Mouse (Mus musculus): ENCODE measurements around the gene Aox2. TPM values are rescaled to one million over a fixed set of nuclear protein-coding genes. Genes with fewer than 3 reads are reported as not detected.

Aox2 gene
- total and polyA plus RNA-seq, 3 experiments, result not detected

DNA sequence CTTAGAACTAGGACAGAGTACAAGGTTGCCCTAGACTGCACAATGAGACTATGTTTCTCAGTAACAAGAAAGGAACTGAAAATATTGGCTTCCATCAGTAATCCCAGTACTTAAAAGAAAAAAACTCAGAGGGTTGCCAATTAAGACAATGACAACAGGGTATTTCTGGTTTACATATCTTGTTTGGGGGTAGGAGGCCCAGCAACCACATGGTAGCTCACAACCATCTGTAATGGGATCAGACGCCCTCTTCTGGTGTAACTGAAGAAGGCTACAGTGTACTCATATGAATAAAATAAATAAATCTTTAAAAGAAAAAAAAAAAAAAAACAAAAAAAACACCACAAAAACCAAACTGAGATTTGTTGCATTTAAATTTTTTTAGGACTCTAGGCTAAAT lies 137.3 kb downstream of the Aox2 start:
- no peaks in the 10 kb centered on the region for H3K27me3 ChIP-seq (replicated peaks)
- H3K4me2 ChIP-seq (ENCODE audit: insufficient read depth, low read depth, poor library complexity, severe bottlenecking), result no peak overlapping the region
- TF ChIP-seq MEF2A (IDR thresholded peaks at IDR 0.05; ENCODE audit: borderline replicate concordance, low read depth, low read length) (no peak), MYC (IDR thresholded peaks at IDR 0.05; ENCODE audit: low read depth, low read length) (peak; percentile 51; the same call in 1 of the 2 replicates), ZNF384 (IDR thresholded peaks at IDR 0.05; ENCODE audit: low read depth, low read length) (0 out of 2 replicates have a peak, but pooled peaks have one; percentile 29), CTCF (conservative IDR thresholded peaks at IDR 0.05 in 1 of 2, IDR thresholded peaks at IDR 0.05 in 1 of 2; ENCODE audit: low read depth in 2 of 2, low read length in 2 of 2) (peak in 1 of 2 experiments; percentile 30; a peak in 2 of 4 replicates), USF2 (conservative IDR thresholded peaks at IDR 0.05; ENCODE audit: low read depth, low read length) (no peak)
- H3K9ac ChIP-seq (ENCODE audit: insufficient read depth, low read depth), result no peak overlapping the region
- H3K4me1 ChIP-seq (ENCODE audit: control insufficient read depth in 1 of 2, insufficient read depth in 2 of 2), result peaks cover 0 to 22% of the 10 kb centered on the region in 2 experiments; a peak in 1 of 4 replicates
- no peak overlapping the region; the same call in 1 of the 2 replicates for H3K27ac ChIP-seq (ENCODE audit: insufficient read depth, low read depth)
- peaks cover 76 to 94% of the 10 kb centered on the region in 2 experiments for H3K36me3 ChIP-seq (replicated peaks in 1 of 2; ENCODE audit: control insufficient read depth in 1 of 2, insufficient read depth in 1 of 2, low read length in 1 of 2)
- no peak overlapping the region for H3K4me3 ChIP-seq (replicated peaks in 1 of 3; ENCODE audit: low read depth in 2 of 3, low read length in 2 of 3, poor library complexity in 1 of 3)
- peaks cover 43% of the 10 kb centered on the region for H3K79me2 ChIP-seq (replicated peaks; ENCODE audit: control insufficient read depth, extremely low read depth, insufficient read depth, poor library complexity, severe bottlenecking)
- no peak for DNase-seq (ENCODE audit: extremely low read depth)
- no peaks in the 10 kb centered on the region for H3K9me3 ChIP-seq (replicated peaks; ENCODE audit: low read length)
- dilution Hi-C loops (cut with MboI; ENCODE audit: extremely low pct_ligation_motif_present, extremely low pct_unique_long_range_greater_than_20kb, low sequenced_read_pairs), result no loop called here
- in situ Hi-C loops (cut with MboI; ENCODE audit: low pct_ligation_motif_present, low pct_unique_long_range_greater_than_20kb, low sequenced_read_pairs), result no loop called here

DNA sequence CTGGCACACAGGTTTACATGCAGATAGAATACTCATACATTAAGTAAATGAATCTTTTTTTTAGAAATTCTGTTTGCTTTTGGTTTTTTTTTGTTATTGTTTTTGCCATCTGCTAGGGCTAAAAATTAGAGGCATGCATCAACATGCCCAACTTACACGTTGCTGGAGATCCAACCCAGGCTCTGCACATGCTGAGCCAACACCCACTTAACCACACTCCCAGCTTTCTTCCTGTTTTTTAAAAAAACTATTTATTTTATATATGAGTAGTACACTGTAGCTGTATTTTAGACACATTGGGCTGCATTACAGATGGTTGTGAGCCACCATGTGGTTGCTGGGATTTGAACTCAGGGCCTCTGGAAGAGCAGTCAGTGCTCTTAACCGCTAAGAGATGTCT lies 137.9 kb downstream of the Aox2 start:
- Histone ChIP-seq H3K4me1 (ENCODE audit: control insufficient read depth in 1 of 2, insufficient read depth in 2 of 2) (peaks cover 2 to 25% of the 10 kb centered on the region in 2 experiments; a peak in 3 of 4 replicates), H3K36me3 (replicated peaks in 1 of 2; ENCODE audit: control insufficient read depth in 1 of 2, insufficient read depth in 1 of 2, low read length in 1 of 2) (peaks cover 73 to 92% of the 10 kb centered on the region in 2 experiments), H3K9ac (ENCODE audit: insufficient read depth, low read depth) (no peak overlapping the region), H3K27me3 (replicated peaks) (no peaks in the 10 kb centered on the region), H3K4me3 (replicated peaks in 1 of 3; ENCODE audit: low read depth in 2 of 3, low read length in 2 of 3, poor library complexity in 1 of 3) (no peak overlapping the region), H3K79me2 (replicated peaks; ENCODE audit: control insufficient read depth, extremely low read depth, insufficient read depth, poor library complexity, severe bottlenecking) (peaks cover 46% of the 10 kb centered on the region), H3K9me3 (replicated peaks; ENCODE audit: low read length) (no peaks in the 10 kb centered on the region), H3K4me2 (ENCODE audit: insufficient read depth, low read depth, poor library complexity, severe bottlenecking) (no peak overlapping the region), H3K27ac (ENCODE audit: insufficient read depth, low read depth) (no peak overlapping the region)
- in situ Hi-C loops (cut with MboI; ENCODE audit: low pct_ligation_motif_present, low pct_unique_long_range_greater_than_20kb, low sequenced_read_pairs), result no loop called here
- DNase-seq (ENCODE audit: extremely low read depth), result no peak
- dilution Hi-C loops (cut with MboI; ENCODE audit: extremely low pct_ligation_motif_present, extremely low pct_unique_long_range_greater_than_20kb, low sequenced_read_pairs), result no loop called here
- TF ChIP-seq POLR2AphosphoS2 (IDR thresholded peaks at IDR 0.05; ENCODE audit: low read depth, low read length), result no peak

DNA sequence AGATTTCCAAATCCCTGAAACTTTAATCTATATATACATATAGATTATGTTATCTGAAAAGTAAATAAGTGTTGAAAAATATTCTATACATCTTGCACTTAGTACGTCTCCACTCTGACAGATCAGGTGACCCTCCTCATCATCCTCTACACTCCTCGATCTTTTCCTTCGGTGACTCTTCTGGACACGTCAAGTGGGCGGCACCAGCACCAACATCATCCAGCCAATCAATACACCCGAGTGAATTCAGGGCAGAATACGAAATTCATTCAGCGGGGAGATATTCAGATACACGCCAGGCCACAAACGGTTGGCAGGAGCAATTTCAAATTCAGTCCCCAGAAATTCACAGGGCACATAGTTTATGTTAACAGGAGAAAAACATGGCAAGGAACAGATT lies 141.9 kb downstream of the Aox2 start:
- Histone ChIP-seq H3K4me1 (ENCODE audit: control insufficient read depth in 1 of 2, insufficient read depth in 2 of 2) (peaks cover 6 to 40% of the 10 kb centered on the region in 2 experiments; a peak in 3 of 4 replicates), H3K4me3 (replicated peaks in 1 of 3; ENCODE audit: low read depth in 2 of 3, low read length in 2 of 3, poor library complexity in 1 of 3) (no peak overlapping the region), H3K9me3 (replicated peaks; ENCODE audit: low read length) (no peaks in the 10 kb centered on the region), H3K79me2 (replicated peaks; ENCODE audit: control insufficient read depth, extremely low read depth, insufficient read depth, poor library complexity, severe bottlenecking) (peaks cover 72% of the 10 kb centered on the region), H3K27me3 (replicated peaks) (no peaks in the 10 kb centered on the region), H3K27ac (ENCODE audit: insufficient read depth, low read depth) (no peak overlapping the region), H3K4me2 (ENCODE audit: insufficient read depth, low read depth, poor library complexity, severe bottlenecking) (no peak overlapping the region), H3K9ac (ENCODE audit: insufficient read depth, low read depth) (no peak overlapping the region), H3K36me3 (replicated peaks in 1 of 2; ENCODE audit: control insufficient read depth in 1 of 2, insufficient read depth in 1 of 2, low read length in 1 of 2) (peaks cover 46 to 62% of the 10 kb centered on the region in 2 experiments)
- in situ Hi-C loops (cut with MboI; ENCODE audit: low pct_ligation_motif_present, low pct_unique_long_range_greater_than_20kb, low sequenced_read_pairs) (no loop called here), dilution Hi-C loops (cut with MboI; ENCODE audit: extremely low pct_ligation_motif_present, extremely low pct_unique_long_range_greater_than_20kb, low sequenced_read_pairs) (no loop called here)
- no peak for TF ChIP-seq RCOR1 (conservative IDR thresholded peaks at IDR 0.05; ENCODE audit: low read depth, low read length)
- TF ChIP-seq ELF1 (IDR thresholded peaks at IDR 0.05; ENCODE audit: low read depth, low read length), result no peak
- no peak for TF ChIP-seq GABPA (IDR thresholded peaks at IDR 0.05; ENCODE audit: insufficient replicate concordance, low read depth, low read length)
- TF ChIP-seq SMC3 (IDR thresholded peaks at IDR 0.05; ENCODE audit: low read depth, low read length), result no peak
- TF ChIP-seq KAT2A (IDR thresholded peaks at IDR 0.05; ENCODE audit: insufficient replicate concordance, low read length), result no peak
- no peak for TF ChIP-seq SIN3A (IDR thresholded peaks at IDR 0.05; ENCODE audit: low read length)
- no peak for TF ChIP-seq NRF1 (IDR thresholded peaks at IDR 0.05; ENCODE audit: low read depth, low read length)
- TF ChIP-seq BHLHE40 (IDR thresholded peaks at IDR 0.05; ENCODE audit: low read depth, low read length), result no peak
- TF ChIP-seq NELFE (IDR thresholded peaks at IDR 0.05; ENCODE audit: low read depth, low read length), result no peak
- TF ChIP-seq EP300 (IDR thresholded peaks at IDR 0.05; ENCODE audit: low read length), result no peak
- no peak for TF ChIP-seq MAX (IDR thresholded peaks at IDR 0.05; ENCODE audit: low read length)
- DNase-seq (ENCODE audit: extremely low read depth), result no peak
